Mouse (Mus musculus) liver, embryonic 14.5 days (tissue): ENCODE measurements at regions not wholly inside any gene's neighbourhood (a gene's known extent, or its start where the extent isn't known, plus 50 kb on each side); places are given as distances from the start of the nearest gene placed in this dataset.

ENCODE experiments used
- ATAC-seq: fragments of 200-750 bp; cut with Nextera tagmentation; 2 replicates; pipeline ENCODE4 v1.8.0; 2017; ENCODE audit warnings: moderate number of reproducible peaks, mild to moderate bottlenecking, moderate library complexity; ENCODE audit not compliant: insufficient read depth
- DNase-seq, 3 experiments: peaks; one replicate each; pipeline ENCODE4 v3.0.0-alpha.2; 2012 to 2013; ENCODE audit warnings: low read depth in 3 of 3, low spot score in 3 of 3
- H3K27ac ChIP-seq: fragments of 300-500 bp; sonication (generic); 2 replicates; pipeline ENCODE4 v1.5.1; 2014; ENCODE audit warnings: moderate library complexity, mild to moderate bottlenecking, control low read depth, inconsistent platforms
- H3K27me3 ChIP-seq: fragments of 300-500 bp; sonication (generic); 2 replicates; pipeline ENCODE4 v1.6.1; 2014; ENCODE audit warnings: mild to moderate bottlenecking, low read length, moderate library complexity; ENCODE audit not compliant: control insufficient read depth, insufficient read depth
- H3K36me3 ChIP-seq: fragments of 300-500 bp; sonication (generic); replicated peaks from 2 replicates; pipeline ENCODE4 v1.6.1; 2014; ENCODE audit warnings: low read depth; ENCODE audit not compliant: control insufficient read depth, insufficient read depth
- H3K4me1 ChIP-seq, 2 experiments: fragments of 200-500 bp in 1 of 2; fragments of 300-500 bp in 1 of 2; sonication (generic) in 1 of 2; replicated peaks; 2 replicates each; pipeline ENCODE4 v1.6.1; 2012 to 2014; ENCODE audit warnings: antibody characterized with exemption in 1 of 2, inconsistent platforms in 1 of 2, low read length in 1 of 2; ENCODE audit not compliant: control insufficient read depth in 2 of 2, insufficient read depth in 2 of 2
- H3K4me2 ChIP-seq: fragments of 300-500 bp; sonication (generic); 2 replicates; pipeline ENCODE4 v1.6.1; 2014; ENCODE audit warnings: low read depth, mild to moderate bottlenecking, control low read depth, moderate library complexity
- H3K4me3 ChIP-seq, 2 experiments: fragments of 200-500 bp in 1 of 2; fragments of 300-500 bp in 1 of 2; sonication (generic) in 1 of 2; 2 replicates each; pipeline ENCODE4 v1.5.1; 2012 to 2014; ENCODE audit warnings: low read depth in 2 of 2, low read length in 2 of 2, mild to moderate bottlenecking in 2 of 2, control low read depth in 1 of 2, inconsistent platforms in 1 of 2, moderate library complexity in 1 of 2; ENCODE audit not compliant: insufficient read depth in 1 of 2
- H3K9ac ChIP-seq: fragments of 300-500 bp; sonication (generic); replicated peaks from 2 replicates; pipeline ENCODE4 v1.6.1; 2014; ENCODE audit warnings: mild to moderate bottlenecking, control low read depth, moderate library complexity
- H3K9me3 ChIP-seq: fragments of 300-500 bp; sonication (generic); 2 replicates; pipeline ENCODE4 v1.6.1; 2016; ENCODE audit warnings: low read length, mixed read lengths; ENCODE audit not compliant: control insufficient read depth
- CTCF ChIP-seq: IDR thresholded peaks from 2 replicates; pipeline ENCODE4 v1.5.1; 2016; ENCODE audit warnings: antibody characterized with exemption, low read depth, control low read depth
- EP300 ChIP-seq: IDR thresholded peaks from 2 replicates; pipeline ENCODE4 v1.6.1; 2016; ENCODE audit warnings: antibody characterized with exemption, low read depth
- WGBS: fragments of 180-500 bp; shearing (Covaris S2); extraction: QIAGEN DNeasy Blood & Tissue Kit; methylation state at CpG from one replicate; pipeline ENCODE4 v1.1.7; 2014; ENCODE audit not compliant: insufficient replicate concordance; 5-methylcytosine and 5-hydroxymethylcytosine counted together

DNA sequence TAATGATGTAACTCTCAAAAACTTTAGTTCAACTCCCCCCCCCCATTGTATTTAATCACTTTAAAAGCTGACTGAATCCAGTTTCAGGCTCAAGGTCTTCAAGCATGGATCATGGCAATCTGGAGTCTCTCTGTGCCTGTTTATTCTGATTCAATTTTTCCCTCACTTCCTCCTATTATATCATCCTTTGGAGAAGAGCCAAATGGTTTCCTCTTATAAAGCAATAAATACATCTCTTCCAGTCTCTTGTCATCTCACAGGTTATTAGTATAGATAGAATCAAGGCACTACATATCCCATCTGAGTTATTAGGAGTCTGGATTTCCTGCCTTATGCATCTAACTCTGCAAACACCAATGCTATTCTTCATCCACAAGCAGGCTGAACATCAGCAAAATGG lies 530.2 kb upstream of the Pdcd1 start:
- no peak for TF ChIP-seq CTCF
- TF ChIP-seq EP300, result no peak
- Histone ChIP-seq H3K4me2 (no peak overlapping the region), H3K27me3 (no peaks in the 10 kb centered on the region), H3K4me3 (no peak overlapping the region), H3K27ac (no peak overlapping the region), H3K4me1 (no peaks in the 10 kb centered on the region), H3K9ac (no peak overlapping the region), H3K9me3 (no peaks in the 10 kb centered on the region), H3K36me3 (no peaks in the 10 kb centered on the region)
- DNase-seq (no peak), ATAC-seq (no peak)

DNA sequence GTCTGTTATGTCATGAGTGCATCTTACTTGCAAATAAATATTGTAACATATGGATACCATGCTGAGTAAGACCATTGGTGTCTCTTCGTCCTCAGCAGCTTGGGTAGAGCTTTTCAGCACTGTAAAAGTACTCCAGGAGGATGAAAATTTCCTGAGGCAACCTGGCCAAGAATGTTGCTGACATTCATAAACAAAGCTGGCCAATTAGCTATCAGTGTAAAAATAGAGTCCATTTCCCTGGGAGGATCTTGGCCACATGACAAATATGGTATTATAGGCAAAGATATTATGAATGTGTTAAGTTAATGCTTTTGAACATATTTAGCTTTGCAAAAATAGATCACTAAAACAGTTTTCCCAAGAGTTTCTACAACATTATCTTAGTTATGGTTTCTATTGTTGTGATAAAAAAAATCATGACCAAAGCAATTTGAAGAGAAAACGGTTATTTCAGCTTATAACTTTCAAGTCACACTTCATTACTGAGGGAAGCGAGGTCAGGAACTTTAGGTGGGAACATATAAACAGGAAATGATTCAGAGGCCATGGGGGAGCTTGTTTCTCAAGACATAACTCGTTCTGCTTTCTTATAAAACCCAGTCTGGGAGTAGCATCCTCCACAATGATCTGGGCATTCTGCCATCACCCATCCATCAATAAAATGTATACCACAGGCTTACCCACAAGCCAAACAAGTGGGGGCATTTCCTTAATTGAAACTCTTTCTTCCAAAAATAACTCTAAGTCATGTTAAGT lies 529.5 kb upstream of the Pdcd1 start:
- H3K4me1 ChIP-seq, result no peaks in the 10 kb centered on the region
- H3K27me3 ChIP-seq, result no peaks in the 10 kb centered on the region
- no peak overlapping the region for H3K9ac ChIP-seq
- no peaks in the 10 kb centered on the region for H3K36me3 ChIP-seq
- no peak overlapping the region for H3K4me3 ChIP-seq
- 23% methylated on average over 4 of the region's 4 CpGs for WGBS
- no peak for DNase-seq
- no peak for ATAC-seq
- H3K4me2 ChIP-seq, result no peak overlapping the region
- no peak overlapping the region for H3K27ac ChIP-seq
- TF ChIP-seq EP300 (no peak), CTCF (no peak)
- no peaks in the 10 kb centered on the region for H3K9me3 ChIP-seq

DNA sequence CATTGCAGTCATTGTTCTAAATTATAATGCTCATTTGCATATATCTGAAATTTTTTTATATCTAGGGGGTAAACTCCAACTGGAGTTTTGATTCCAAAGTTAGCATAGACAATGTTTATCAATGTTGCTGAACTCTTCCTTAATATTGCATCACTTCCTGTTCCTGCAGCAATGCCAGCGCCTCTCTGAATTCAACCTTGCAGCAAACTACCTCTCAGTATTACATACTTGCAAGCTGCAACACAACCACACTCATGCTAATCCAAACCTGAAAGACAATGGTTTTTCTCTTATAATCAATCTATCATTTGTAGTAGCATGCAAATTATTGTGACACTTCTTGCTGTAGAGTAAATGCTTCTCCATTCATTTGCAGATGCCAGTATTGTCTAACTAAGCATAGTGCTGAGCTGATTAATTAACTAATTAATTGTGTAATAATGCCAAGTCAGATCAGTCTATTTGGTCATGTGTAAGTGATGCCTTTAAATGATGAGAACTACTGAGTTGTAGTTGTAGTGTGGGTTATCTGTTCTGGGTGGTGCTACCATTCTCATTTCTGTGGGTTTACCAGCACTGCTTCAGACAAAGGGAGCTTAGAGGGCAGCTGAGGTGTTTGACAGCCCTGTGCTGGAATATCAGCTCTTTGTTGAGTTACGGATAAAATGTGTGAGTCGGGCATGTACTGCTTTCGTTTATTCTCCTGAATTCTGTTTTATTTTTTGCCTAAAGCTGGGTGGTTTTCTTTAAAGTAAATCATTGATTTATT lies 480.6 kb upstream of the Pdcd1 start:
- Histone ChIP-seq H3K36me3 (no peaks in the 10 kb centered on the region), H3K9me3 (no peaks in the 10 kb centered on the region), H3K4me1 (no peaks in the 10 kb centered on the region), H3K4me3 (no peak overlapping the region), H3K4me2 (no peak overlapping the region), H3K27ac (no peak overlapping the region), H3K27me3 (no peaks in the 10 kb centered on the region), H3K9ac (no peak overlapping the region)
- DNase-seq (no peak), ATAC-seq (no peak)
- WGBS, result 61% methylated on average over 4 of the region's 4 CpGs
- TF ChIP-seq CTCF (no peak), EP300 (no peak)

DNA sequence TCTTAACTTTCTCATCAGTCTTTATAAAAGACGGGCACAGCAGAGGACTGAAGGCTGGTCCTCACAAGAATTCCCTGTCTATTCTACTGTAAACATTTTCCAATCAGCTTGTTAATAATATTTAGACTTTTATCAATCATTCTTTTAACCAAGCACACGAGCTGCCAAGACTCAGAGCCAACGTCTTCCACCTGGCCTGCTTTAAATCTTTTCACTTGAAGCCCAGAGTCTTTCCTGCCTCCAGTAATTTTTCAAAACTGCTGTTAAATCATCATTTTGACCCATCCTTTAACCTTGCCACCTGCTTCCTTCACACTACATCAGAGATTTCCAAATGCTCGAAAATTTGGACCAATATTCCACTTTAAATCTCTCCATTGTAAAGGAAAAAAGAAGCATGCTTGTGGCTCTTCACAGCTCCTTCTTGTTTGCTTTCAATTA lies 451.7 kb upstream of the Pdcd1 start:
- TF ChIP-seq EP300 (no peak), CTCF (no peak)
- H3K4me3 ChIP-seq, result no peak overlapping the region
- ATAC-seq (no peak), DNase-seq (no peak)
- no peak overlapping the region for H3K27ac ChIP-seq
- 43% methylated on average over 4 of the region's 4 CpGs for WGBS
- no peaks in the 10 kb centered on the region for H3K4me1 ChIP-seq
- no peak overlapping the region for H3K4me2 ChIP-seq
- no peaks in the 10 kb centered on the region for H3K36me3 ChIP-seq
- no peaks in the 10 kb centered on the region for H3K27me3 ChIP-seq
- H3K9me3 ChIP-seq, result no peaks in the 10 kb centered on the region
- H3K9ac ChIP-seq, result no peak overlapping the region

DNA sequence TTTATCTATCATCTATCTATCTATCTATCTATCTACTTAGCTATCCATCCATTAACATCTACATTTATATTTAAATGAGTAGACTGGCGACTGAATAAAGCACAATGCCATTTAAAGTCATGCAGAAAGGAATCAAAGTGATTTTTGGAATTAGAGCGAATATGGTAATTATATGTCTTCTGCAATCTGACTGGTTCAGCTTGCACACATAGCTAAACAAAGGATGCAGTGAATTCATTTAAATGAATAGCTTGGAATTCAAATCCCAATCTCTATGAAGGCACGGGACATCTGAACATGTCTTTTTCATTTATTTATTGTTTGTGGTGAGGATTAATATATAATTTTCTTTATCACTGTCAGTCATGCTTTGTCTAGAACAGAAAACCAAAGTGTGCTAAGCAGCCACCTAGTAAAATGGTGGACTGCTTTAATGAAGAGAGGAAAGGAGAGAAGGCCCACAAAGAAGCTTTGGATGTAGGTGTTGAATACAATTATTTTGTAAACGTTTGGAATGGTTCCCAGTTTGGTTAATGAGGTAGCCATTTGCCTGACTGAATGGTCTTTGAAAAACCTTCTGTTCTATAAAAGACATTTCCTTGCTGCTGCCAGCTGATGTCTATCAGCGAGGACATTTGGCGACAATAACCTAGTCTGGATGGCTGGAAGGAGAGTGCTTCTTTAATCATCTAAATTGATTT lies 451.2 kb upstream of the Pdcd1 start:
- H3K27me3 ChIP-seq, result no peaks in the 10 kb centered on the region
- H3K9ac ChIP-seq, result no peak overlapping the region
- H3K4me1 ChIP-seq, result no peaks in the 10 kb centered on the region
- TF ChIP-seq CTCF (no peak), EP300 (no peak)
- H3K27ac ChIP-seq, result no peak overlapping the region
- ATAC-seq, result no peak
- H3K4me2 ChIP-seq, result no peak overlapping the region
- H3K9me3 ChIP-seq, result no peaks in the 10 kb centered on the region
- 64% methylated on average over 6 of the region's 6 CpGs for WGBS
- H3K36me3 ChIP-seq, result no peaks in the 10 kb centered on the region
- no peak for DNase-seq
- no peak overlapping the region for H3K4me3 ChIP-seq
